Mouse (Mus musculus) lung, postnatal 10 days (tissue): ENCODE measurements at regions not wholly inside any gene's neighbourhood (a gene's known extent, or its start where the extent isn't known, plus 50 kb on each side); places are given as distances from the start of the nearest gene placed in this dataset.

ENCODE experiments used
- DNase-seq: peaks from one replicate; pipeline ENCODE4 v3.0.0; 2021

GRCm38 (mm10) chr19:42673133-42673532 lies 60.5 kb upstream of the Loxl4 start:
- DNase-seq = peak; percentile 11

- DNase-seq = no peak
These were observed 57.3 kb upstream of the Loxl4 start for GRCm38 (mm10) chr19:42669886-42670285.

- DNase-seq = peak; percentile 41
These were observed 55.9 kb upstream of the Loxl4 start for GRCm38 (mm10) chr19:42668385-42669098.

- DNase-seq = no peak
These were observed 54.3 kb upstream of the Loxl4 start for GRCm38 (mm10) chr19:42666906-42667305.
